9 mouse cellular contexts compared by ENCODE assay signal in the genomic region with DNA sequence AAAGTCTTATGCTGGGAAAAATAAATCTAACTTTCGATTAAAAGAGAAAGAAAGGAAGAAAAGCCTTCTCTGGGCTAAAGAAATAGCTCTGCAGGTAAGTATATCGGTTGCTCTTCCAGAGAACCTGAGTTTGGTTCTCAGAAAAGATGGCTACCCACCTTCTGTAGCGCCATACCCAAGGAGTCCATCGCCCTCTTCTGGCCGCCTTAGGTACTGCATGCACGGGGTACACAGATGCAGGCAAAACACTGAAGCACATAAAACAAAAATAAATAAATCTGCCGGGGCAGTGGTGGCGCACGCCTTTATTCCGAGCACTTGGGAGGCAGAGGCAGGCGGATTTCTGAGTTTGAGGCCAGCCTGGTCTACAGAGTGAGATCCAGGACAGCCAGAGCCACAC. TPM values are rescaled to one million over a fixed set of nuclear protein-coding genes. Genes with fewer than 3 reads are reported as not detected.
DNase-seq lines count a peak whose midpoint lies in the region; ATAC-seq and TF ChIP-seq lines count a peak whose summit lies in the region.
"Had no signal": no experiment of that assay in that cellular context is flagged by ENCODE, and none has a peak within 500 bp of the region (broad histone marks: within the 10 kb centered on the region; RNA-seq: fewer than 3 reads in every experiment).

No protein-coding gene starts in this region.

- in situ Hi-C loops in ES-E14 (cut with MboI; ENCODE audit: low sequenced_read_pairs in 2 of 2, unreplicated experiment in 2 of 2), result no loop called here

- no peak overlapping the region for H3K4me2 ChIP-seq in intestine, embryonic 14.5 days (ENCODE audit: low read length)
- no peak overlapping the region for H3K4me2 ChIP-seq in intestine, embryonic 15.5 days (replicated peaks)
- no peak overlapping the region for H3K4me2 ChIP-seq in liver, embryonic 13.5 days

- no peak for TF ChIP-seq POLR2A in cortical plate, adult 2 months (IDR thresholded peaks at IDR 0.05; ENCODE audit: extremely low read depth, insufficient read depth, low read length)

- H3K27ac ChIP-seq in intestine, embryonic 14.5 days (ENCODE audit: low read depth), result no peak overlapping the region
- no peak overlapping the region for H3K27ac ChIP-seq in intestine, embryonic 15.5 days
- no peak overlapping the region for H3K27ac ChIP-seq in ES-E14 (ENCODE audit: insufficient read depth, low read depth, low read length, poor library complexity, severe bottlenecking)
- H3K27ac ChIP-seq in cortical plate, adult 2 months (ENCODE audit: insufficient read depth, low read length), result no peak overlapping the region
- H3K27ac ChIP-seq in liver, embryonic 13.5 days, result no peak overlapping the region

- H3K9ac ChIP-seq in intestine, embryonic 14.5 days (ENCODE audit: low read length), result no peak overlapping the region
- H3K9ac ChIP-seq in intestine, embryonic 15.5 days, result no peak overlapping the region
- no peak overlapping the region for H3K9ac ChIP-seq in ES-E14 (ENCODE audit: insufficient read depth, low read depth, low read length, poor library complexity, severe bottlenecking)
- H3K9ac ChIP-seq in liver, embryonic 13.5 days, result no peak overlapping the region

- TF ChIP-seq CTCF in cortical plate, adult 2 months (IDR thresholded peaks at IDR 0.05; ENCODE audit: extremely low read depth, insufficient read depth, low read length), result peak; percentile 55

- H3K27me3 ChIP-seq in intestine, embryonic 14.5 days (replicated peaks; ENCODE audit: control insufficient read depth, insufficient read depth, low read length), result no peaks in the 10 kb centered on the region
- H3K27me3 ChIP-seq in intestine, embryonic 15.5 days (replicated peaks), result no peaks in the 10 kb centered on the region
- no peaks in the 10 kb centered on the region for H3K27me3 ChIP-seq in liver, embryonic 13.5 days

- H3K4me1 ChIP-seq in intestine, embryonic 14.5 days (replicated peaks; ENCODE audit: control insufficient read depth, insufficient read depth, low read length), result no peaks in the 10 kb centered on the region
- H3K4me1 ChIP-seq in intestine, embryonic 15.5 days (replicated peaks), result no peaks in the 10 kb centered on the region
- H3K4me1 ChIP-seq in ES-E14 (ENCODE audit: control insufficient read depth in 2 of 2, insufficient read depth in 2 of 2, low read length in 2 of 2, poor library complexity in 1 of 2), result peaks cover 0 to 3% of the 10 kb centered on the region in 2 experiments; a peak in 1 of 4 replicates
- H3K4me1 ChIP-seq in cortical plate, adult 2 months (ENCODE audit: control insufficient read depth, insufficient read depth, low read length), result no peaks in the 10 kb centered on the region
- peaks cover 9% of the 10 kb centered on the region for H3K4me1 ChIP-seq in liver, embryonic 13.5 days (replicated peaks)

- H3K36me3 ChIP-seq in intestine, embryonic 14.5 days (ENCODE audit: control insufficient read depth, insufficient read depth, low read length), result no peaks in the 10 kb centered on the region
- H3K36me3 ChIP-seq in intestine, embryonic 15.5 days, result no peaks in the 10 kb centered on the region
- H3K36me3 ChIP-seq in ES-E14 (ENCODE audit: control insufficient read depth, insufficient read depth, low read length, poor library complexity, severe bottlenecking), result no peaks in the 10 kb centered on the region
- no peaks in the 10 kb centered on the region for H3K36me3 ChIP-seq in liver, embryonic 13.5 days

- WGBS in intestine, embryonic 14.5 days, result 49% methylated on average over 11 of the region's 11 CpGs
- 47% methylated on average over 11 of the region's 11 CpGs for WGBS in intestine, embryonic 15.5 days
- WGBS in liver, embryonic 13.5 days (ENCODE audit: insufficient replicate concordance), result 28% methylated on average over 11 of the region's 11 CpGs

- ATAC-seq in intestine, embryonic 14.5 days (replicated peaks; ENCODE audit: low FRiP score, low TSS enrichment, low read depth), result no peak
- ATAC-seq in intestine, embryonic 15.5 days, result no peak
- no peak for ATAC-seq in liver, embryonic 13.5 days (ENCODE audit: low read depth)

- DNase-seq in intestine, embryonic 14.5 days (ENCODE audit: low spot score), result peak; percentile 81
- peak; percentile 72 to 89 for DNase-seq in B cell, adult 2 months
- DNase-seq in ES-E14 (ENCODE audit: low read depth, low spot score), result peak; percentile 83
- peak; percentile 41 for DNase-seq in liver, embryonic 13.5 days
- peak; percentile 37 to 64 for DNase-seq in spleen, postnatal 14 days (ENCODE audit: low spot score in 2 of 2)
- DNase-seq in layer of hippocampus, adult 9-11 months, result no peak

- H3K4me3 ChIP-seq in intestine, embryonic 14.5 days (ENCODE audit: low read depth, low read length), result no peak overlapping the region
- H3K4me3 ChIP-seq in intestine, embryonic 15.5 days (replicated peaks), result no peak overlapping the region
- no peak overlapping the region for H3K4me3 ChIP-seq in ES-E14 (ENCODE audit: insufficient read depth in 1 of 2, low read depth in 1 of 2, low read length in 2 of 2, poor library complexity in 1 of 2, severe bottlenecking in 1 of 2)
- no peak overlapping the region for H3K4me3 ChIP-seq in cortical plate, adult 2 months (ENCODE audit: insufficient read depth, low read length)
- no peak overlapping the region for H3K4me3 ChIP-seq in liver, embryonic 13.5 days (replicated peaks)

- H3K9me3 ChIP-seq in intestine, embryonic 14.5 days (ENCODE audit: control insufficient read depth, low read length), result no peaks in the 10 kb centered on the region
- H3K9me3 ChIP-seq in intestine, embryonic 15.5 days, result no peaks in the 10 kb centered on the region
- H3K9me3 ChIP-seq in ES-E14 (ENCODE audit: control insufficient read depth, insufficient read depth, low read depth, low read length), result no peaks in the 10 kb centered on the region
- H3K9me3 ChIP-seq in liver, embryonic 13.5 days (replicated peaks), result no peaks in the 10 kb centered on the region

TF ChIP-seq in ES-E14, 5 proteins besides CTCF, POLR2A, EP300 and RAD21:
- TF ChIP-seq MAFK (IDR thresholded peaks at IDR 0.05; ENCODE audit: insufficient read depth, low read depth, low read length) (no peak), CHD2 (IDR thresholded peaks at IDR 0.05; ENCODE audit: low read depth, low read length) (no peak), ZNF384 (IDR thresholded peaks at IDR 0.05; ENCODE audit: low read depth, low read length) (no peak), HCFC1 (IDR thresholded peaks at IDR 0.05; ENCODE audit: borderline replicate concordance, insufficient read depth, low read length) (no peak), ZC3H11A (IDR thresholded peaks at IDR 0.05; ENCODE audit: borderline replicate concordance, low read depth, low read length) (peak; percentile 70; the same call in 1 of the 2 replicates)
TF ChIP-seq in ES-E14: peak in this region for 1.

RNA-seq across cellular contexts. Expression of gene Il17rd, which starts 15.9 kb away (rescaled TPM):
- polyA plus RNA-seq in intestine, embryonic 14.5 days (2014; fragmentation: Nextera tagmentation; extraction: Ambion mirVana), result 2.7 and 3.3 TPM in 2 replicates
- polyA plus RNA-seq in intestine, embryonic 15.5 days (2015; fragmentation: Nextera tagmentation; extraction: Ambion mirVana), result 1.9 and 2.4 TPM in 2 replicates
- total RNA-seq in ES-E14 (2012; rRNA removed), result 28.2 and 43.6 TPM in 2 replicates
- polyA plus RNA-seq in cortical plate, adult 2 months (2012; rRNA removed), result 1.6 and 1.7 TPM in 2 replicates
- 0.09 and 0.17 TPM in 2 replicates for polyA plus RNA-seq in liver, embryonic 13.5 days (2015; fragmentation: Nextera tagmentation; extraction: Ambion mirVana)

RNA-seq across cellular contexts. Expression of gene Hesx1, which starts 28.7 kb away (rescaled TPM):
- polyA plus RNA-seq in intestine, embryonic 14.5 days (2014; fragmentation: Nextera tagmentation; extraction: Ambion mirVana), result 0.31 and 0.37 TPM in 2 replicates
- polyA plus RNA-seq in intestine, embryonic 15.5 days (2015; fragmentation: Nextera tagmentation; extraction: Ambion mirVana), result 0.34 and 0.35 TPM in 2 replicates
- total RNA-seq in ES-E14 (2012; rRNA removed), result 0.31 TPM in 1 of 2 replicates, not detected in the other
- polyA plus RNA-seq in cortical plate, adult 2 months (2012; rRNA removed), result not detected in 2 replicates
- 17.0 and 17.7 TPM in 2 replicates for polyA plus RNA-seq in liver, embryonic 13.5 days (2015; fragmentation: Nextera tagmentation; extraction: Ambion mirVana)
- polyA plus RNA-seq: neural tube, embryonic 14.5 days had no signal

RNA-seq across cellular contexts. Expression of gene Appl1, which starts 51.8 kb away (rescaled TPM):
- 38.4 and 43.8 TPM in 2 replicates for polyA plus RNA-seq in intestine, embryonic 14.5 days (2014; fragmentation: Nextera tagmentation; extraction: Ambion mirVana)
- 27.2 and 32.9 TPM in 2 replicates for polyA plus RNA-seq in intestine, embryonic 15.5 days (2015; fragmentation: Nextera tagmentation; extraction: Ambion mirVana)
- total RNA-seq in ES-E14 (2012; rRNA removed), result 16.0 and 16.1 TPM in 2 replicates
- polyA plus RNA-seq in cortical plate, adult 2 months (2012; rRNA removed), result 33.3 and 34.7 TPM in 2 replicates
- polyA plus RNA-seq in liver, embryonic 13.5 days (2015; fragmentation: Nextera tagmentation; extraction: Ambion mirVana), result 6.0 and 8.6 TPM in 2 replicates

Comparison
In these comparisons a context has a peak if more than half of its experiments do, and no peak if none do; other contexts are left out.
1. RNA of gene Hesx1, which starts 28.7 kb away (polyA plus RNA-seq): 17.0 to 17.7 TPM in liver, embryonic 13.5 days; 0.31 to 0.37 TPM in intestine, embryonic 14.5 days, 0.34 to 0.35 TPM in intestine, embryonic 15.5 days and not detected in cortical plate, adult 2 months; every median in the first group is over 10 times any median in the second.